Mouse (Mus musculus) kidney, adult 8-10 months (tissue): Measurements from ENCODE around the gene 2900026A02Rik.
"Not testable (repeated sequence)": the region's sequence is repeated elsewhere in the genome, so short reads cannot be mapped to it uniquely, and the experiment has no call there.

ENCODE experiments used
- DNase-seq, 2 experiments: peaks; one replicate each; pipeline ENCODE4 v3.0.0; 2022

The 2900026A02Rik gene

GRCm38 (mm10) chr5:113119861-113120465 is 101.1 kb downstream of the 2900026A02Rik start:
- DNase-seq: no peak

- DNase-seq: no peak
Measured at GRCm38 (mm10) chr5:113119291-113119690, 101.7 kb downstream of the 2900026A02Rik start.

GRCm38 (mm10) chr5:113118695-113119094 is 102.3 kb downstream of the 2900026A02Rik start:
- DNase-seq: peak in 1 of 2 experiments; percentile 34

GRCm38 (mm10) chr5:113117361-113117760 is 103.7 kb downstream of the 2900026A02Rik start:
- DNase-seq: no peak

- no peak for DNase-seq
Measured at GRCm38 (mm10) chr5:113115896-113116295, 105.1 kb downstream of the 2900026A02Rik start.

GRCm38 (mm10) chr5:113114264-113115225 is 106.5 kb downstream of the 2900026A02Rik start:
- DNase-seq: no peak

- DNase-seq: no peak
Measured at GRCm38 (mm10) chr5:113113120-113113519, 107.9 kb downstream of the 2900026A02Rik start.

- no peak for DNase-seq
Measured at GRCm38 (mm10) chr5:113111336-113111735, 109.7 kb downstream of the 2900026A02Rik start.

- no peak for DNase-seq
Measured at GRCm38 (mm10) chr5:113110929-113111328, 110.1 kb downstream of the 2900026A02Rik start.

GRCm38 (mm10) chr5:113109651-113110050 is 111.4 kb downstream of the 2900026A02Rik start:
- not testable (repeated sequence) for DNase-seq

GRCm38 (mm10) chr5:113108165-113108764 is 112.8 kb downstream of the 2900026A02Rik start:
- no peak for DNase-seq

GRCm38 (mm10) chr5:113107709-113108108 is 113.3 kb downstream of the 2900026A02Rik start:
- DNase-seq: no peak

- no peak for DNase-seq
Measured at GRCm38 (mm10) chr5:113106594-113106993, 114.4 kb downstream of the 2900026A02Rik start.

- no peak for DNase-seq
Measured at GRCm38 (mm10) chr5:113105481-113105880, 115.6 kb downstream of the 2900026A02Rik start.

- DNase-seq: no peak
Measured at GRCm38 (mm10) chr5:113105035-113105434, 116.0 kb downstream of the 2900026A02Rik start.

- DNase-seq: no peak
Measured at GRCm38 (mm10) chr5:113102455-113102854, 118.6 kb downstream of the 2900026A02Rik start.

- DNase-seq: no peak
Measured at GRCm38 (mm10) chr5:113101457-113101856, 119.6 kb downstream of the 2900026A02Rik start.

GRCm38 (mm10) chr5:113100422-113100821 is 120.6 kb downstream of the 2900026A02Rik start:
- DNase-seq: no peak

GRCm38 (mm10) chr5:113099546-113099945 is 121.5 kb downstream of the 2900026A02Rik start:
- peak; percentile 70 to 89 for DNase-seq

- no peak for DNase-seq
Measured at GRCm38 (mm10) chr5:113097551-113097950, 123.5 kb downstream of the 2900026A02Rik start.

- DNase-seq: no peak
Measured at GRCm38 (mm10) chr5:113095456-113095855, 125.6 kb downstream of the 2900026A02Rik start.

- DNase-seq: peak; percentile 60 to 81
Measured at GRCm38 (mm10) chr5:113092406-113092805, 128.6 kb downstream of the 2900026A02Rik start.

GRCm38 (mm10) chr5:113091162-113091561 is 129.9 kb downstream of the 2900026A02Rik start:
- peak; percentile 79 to 83 for DNase-seq
